Mouse (Mus musculus): ENCODE measurements around the gene Ppp1r9b. TPM values are rescaled to one million over a fixed set of nuclear protein-coding genes. Genes with fewer than 3 reads are reported as not detected.

Gene Ppp1r9b
- polyA plus RNA-seq (2012; rRNA removed) = 45.8 and 60.5 TPM in 2 replicates

GRCm38 (mm10) chr11:94990749-94991577 lies at the start of gene Ppp1r9b:
Gene Ppp1r9b, plus strand, starts transcription at chr11:94991035.

DNA sequence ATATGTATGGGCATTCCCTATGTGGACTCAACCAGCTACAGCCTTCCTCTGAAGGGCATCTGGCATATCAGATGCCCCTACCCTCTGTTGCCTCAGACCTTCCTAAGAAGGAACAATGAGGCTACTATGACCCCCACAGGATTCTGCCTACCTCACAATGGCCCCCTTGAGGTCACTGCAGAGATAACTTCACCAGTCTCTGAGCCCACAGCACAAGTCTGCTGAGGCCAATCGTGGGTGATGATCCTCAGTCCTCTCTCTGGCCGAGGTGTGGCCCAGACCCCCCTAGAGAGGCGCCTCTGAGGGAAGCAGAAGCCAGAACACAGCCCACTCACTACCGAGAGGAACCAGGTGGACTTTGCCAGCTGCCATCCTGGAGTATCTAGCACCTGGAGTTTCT lies 23.4 kb upstream of the Ppp1r9b start, which contains the start of gene Hils1:
TSS of gene Hils1 (plus strand) at position 175 of the 400 bp plus-strand sequence.

GRCm38 (mm10) chr11:94976199-94976598 lies 14.6 kb upstream of the Ppp1r9b start, which contains the start of gene Sgca:
Gene Sgca, minus strand, starts transcription at chr11:94976327.

DNA sequence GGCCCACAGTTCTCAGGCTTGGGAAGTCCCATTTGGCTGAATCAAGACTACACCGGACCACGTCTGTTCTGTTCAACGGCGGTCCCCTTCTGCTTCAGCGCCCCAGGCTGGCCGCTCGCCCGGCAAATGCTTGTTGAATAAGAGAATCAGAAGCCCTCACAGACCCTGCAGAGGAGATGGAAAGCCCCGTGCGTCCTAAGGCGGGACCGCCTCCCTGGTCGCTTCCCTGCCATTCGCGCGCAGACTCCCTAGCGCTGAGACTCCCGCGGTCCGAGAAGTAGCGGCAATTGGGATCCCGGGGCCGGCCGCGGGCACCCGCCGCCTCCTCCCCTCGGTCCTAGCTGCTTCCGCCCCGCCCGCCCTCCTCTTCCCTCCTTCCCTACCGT lies 18.8 kb downstream of the Ppp1r9b start, which contains the start of gene Samd14:
TSS of gene Samd14 (plus strand) at position 251 of the 386 bp plus-strand sequence.

GRCm38 (mm10) chr11:95041139-95041609 lies 50.3 kb downstream of the Ppp1r9b start, which contains the start of gene Pdk2:
Gene Pdk2, minus strand, starts transcription at chr11:95041354.

Other genes with a start within 250 kb of the Ppp1r9b start
- 2.6 and 2.7 TPM in 2 replicates for gene Cdc34b, start 249.3 kb upstream of the Ppp1r9b start, polyA plus RNA-seq (2012; rRNA removed)
- gene Tmem92, start 208.3 kb upstream of the Ppp1r9b start, polyA plus RNA-seq (2012; rRNA removed) = not detected in 2 replicates
- gene Col1a1, start 54.8 kb upstream of the Ppp1r9b start, polyA plus RNA-seq (2012; rRNA removed) = 270 and 286 TPM in 2 replicates
- 0.86 TPM in 1 of 2 replicates, not detected in the other for gene Hils1, start 23.4 kb upstream of the Ppp1r9b start, polyA plus RNA-seq (2012; rRNA removed)
- 8.3 and 10.0 TPM in 2 replicates for gene Sgca, start 14.7 kb upstream of the Ppp1r9b start, polyA plus RNA-seq (2012; rRNA removed)
- 24.1 and 26.8 TPM in 2 replicates for gene Samd14, start 18.8 kb downstream of the Ppp1r9b start, polyA plus RNA-seq (2012; rRNA removed)
- gene Pdk2, start 50.3 kb downstream of the Ppp1r9b start, polyA plus RNA-seq (2012; rRNA removed) = 54.3 and 79.6 TPM in 2 replicates
- 74.4 and 82.7 TPM in 2 replicates for gene Itga3, start 85.8 kb downstream of the Ppp1r9b start, polyA plus RNA-seq (2012; rRNA removed)
- 0.10 and 0.15 TPM in 2 replicates for gene Dlx3, start 129.1 kb downstream of the Ppp1r9b start, polyA plus RNA-seq (2012; rRNA removed)
- gene Dlx4, start 155.2 kb downstream of the Ppp1r9b start, polyA plus RNA-seq (2012; rRNA removed) = 0.25 and 0.36 TPM in 2 replicates